Mouse (Mus musculus) myocyte (in vitro differentiated cells): ENCODE measurements around the gene Ces1a. TPM values are rescaled to one million over a fixed set of nuclear protein-coding genes. Genes with fewer than 3 reads are reported as not detected.

Experiments
- H3K27me3 ChIP-seq: one replicate; pipeline ENCODE4 v1.6.1; 2011; ENCODE audit not compliant: control insufficient read depth, insufficient read depth, insufficient read length
- H3K36me3 ChIP-seq: one replicate; pipeline ENCODE4 v1.6.1; 2011; ENCODE audit not compliant: control insufficient read depth, insufficient read depth
- H3K4me2 ChIP-seq: one replicate; pipeline ENCODE4 v1.6.1; 2011; ENCODE audit warnings: low read depth, control low read depth
- H3K4me3 ChIP-seq: one replicate; pipeline ENCODE4 v1.5.1; 2011; ENCODE audit warnings: mild to moderate bottlenecking, control low read depth, moderate library complexity
- H3K79me2 ChIP-seq: one replicate; pipeline ENCODE4 v1.6.1; 2011; ENCODE audit not compliant: control insufficient read depth, insufficient read depth
- H3ac ChIP-seq: one replicate; pipeline ENCODE4 v1.6.1; 2011; ENCODE audit not compliant: control insufficient read depth, insufficient read length
- CEBPB ChIP-seq: IDR thresholded peaks from 2 replicates; pipeline ENCODE4 v1.6.1; 2011; ENCODE audit warnings: mild to moderate bottlenecking, moderate library complexity; ENCODE audit not compliant: poor library complexity, insufficient read depth, severe bottlenecking
- E2F4 ChIP-seq: IDR thresholded peaks from one replicate; pipeline ENCODE4 v1.6.1; 2011; ENCODE audit warnings: mild to moderate bottlenecking, control low read depth, moderate library complexity; ENCODE audit not compliant: insufficient read depth
- MAX ChIP-seq: IDR thresholded peaks from one replicate; pipeline ENCODE4 v1.6.1; 2011; ENCODE audit warnings: low read depth, mild to moderate bottlenecking, control low read depth
- MYOD1 ChIP-seq, 3 experiments: IDR thresholded peaks; one replicate each; pipeline ENCODE4 v1.6.1; 2011; ENCODE audit warnings: control low read depth in 2 of 3, low read depth in 2 of 3, mild to moderate bottlenecking in 2 of 3, moderate library complexity in 1 of 3; ENCODE audit not compliant: insufficient read length in 2 of 3, control insufficient read depth in 1 of 3
- MYOG ChIP-seq, 3 experiments: IDR thresholded peaks; one replicate each; pipeline ENCODE4 v1.6.1; 2011; ENCODE audit warnings: control low read depth in 2 of 3, low read depth in 2 of 3, mild to moderate bottlenecking in 2 of 3; ENCODE audit not compliant: insufficient read length in 2 of 3, control insufficient read depth in 1 of 3, insufficient read depth in 1 of 3
- POLR2A ChIP-seq: IDR thresholded peaks from one replicate; pipeline ENCODE4 v1.6.1; 2011; ENCODE audit warnings: low read depth, mild to moderate bottlenecking, control low read depth, moderate library complexity; ENCODE audit not compliant: insufficient read length
- POLR2AphosphoS2 ChIP-seq: IDR thresholded peaks from one replicate; pipeline ENCODE4 v1.6.1; 2011; ENCODE audit warnings: low read depth, control low read depth; ENCODE audit not compliant: insufficient read length
- REST ChIP-seq: IDR thresholded peaks from one replicate; pipeline ENCODE4 v1.6.1; 2011; ENCODE audit warnings: mild to moderate bottlenecking, control low read depth, moderate library complexity; ENCODE audit not compliant: insufficient read depth, insufficient read length
- SRF ChIP-seq: IDR thresholded peaks from one replicate; pipeline ENCODE4 v1.6.1; 2011; ENCODE audit warnings: low read depth; ENCODE audit not compliant: control insufficient read depth, insufficient read length
- TCF12 ChIP-seq: IDR thresholded peaks from one replicate; pipeline ENCODE4 v1.6.1; 2011; ENCODE audit warnings: mild to moderate bottlenecking, control low read depth; ENCODE audit not compliant: poor library complexity, insufficient read depth, severe bottlenecking
- TCF3 ChIP-seq: IDR thresholded peaks from one replicate; pipeline ENCODE4 v1.6.1; 2011; ENCODE audit warnings: low read depth, control low read depth; ENCODE audit not compliant: insufficient read length
- USF1 ChIP-seq: IDR thresholded peaks from one replicate; pipeline ENCODE4 v1.6.1; 2011; ENCODE audit warnings: low read depth, mild to moderate bottlenecking, control low read depth, moderate library complexity
- polyA plus RNA-seq: library from polyadenylated mRNA; unstranded; fragments of >200 nt; fragmentation: generic; extraction: Trizol; gene quantifications from one replicate; pipeline ENCODE4 v1.2.1, GENCODE M21; 2012; ENCODE audit warnings: missing spikeins

Gene Ces1a
- polyA plus RNA-seq, 1 experiment: 0.16 TPM

- TF ChIP-seq POLR2A (no peak), E2F4 (no peak), SRF (no peak), MAX (no peak), MYOD1 (IDR thresholded peaks at IDR 0.05; ENCODE audit: control insufficient read depth in 1 of 3, insufficient read length in 2 of 3, low read depth in 2 of 3) (no peak), USF1 (no peak), REST (no peak), POLR2AphosphoS2 (no peak), MYOG (IDR thresholded peaks at IDR 0.05; ENCODE audit: control insufficient read depth in 1 of 3, insufficient read depth in 1 of 3, insufficient read length in 2 of 3, low read depth in 2 of 3) (no peak), CEBPB (no peak), TCF3 (no peak), TCF12 (no peak)
- no peaks in the 10 kb centered on the region for H3K36me3 ChIP-seq
- no peaks in the 10 kb centered on the region for H3K27me3 ChIP-seq
- H3K4me3 ChIP-seq: no peak overlapping the region
- H3ac ChIP-seq: no peak overlapping the region
- H3K4me2 ChIP-seq: no peak overlapping the region
- no peaks in the 10 kb centered on the region for H3K79me2 ChIP-seq
Observed at GRCm38 (mm10) chr8:92976656-92977055, 71.3 kb downstream of the Ces1a start.

GRCm38 (mm10) chr8:92972949-92973348, 75.0 kb downstream of the Ces1a start:
- H3K4me2 ChIP-seq: no peak overlapping the region
- H3ac ChIP-seq: no peak overlapping the region
- no peak overlapping the region for H3K4me3 ChIP-seq
- TF ChIP-seq TCF12 (no peak), POLR2AphosphoS2 (no peak), REST (no peak), CEBPB (no peak), POLR2A (no peak), E2F4 (no peak), TCF3 (no peak), MAX (no peak), MYOD1 (IDR thresholded peaks at IDR 0.05; ENCODE audit: control insufficient read depth in 1 of 3, insufficient read length in 2 of 3, low read depth in 2 of 3) (no peak)
- H3K27me3 ChIP-seq: no peaks in the 10 kb centered on the region
- H3K79me2 ChIP-seq: no peaks in the 10 kb centered on the region
- H3K36me3 ChIP-seq: no peaks in the 10 kb centered on the region

Other genes starting within 250 kb of the Ces1a start
- gene Mmp2, start 220.9 kb downstream of the Ces1a start, polyA plus RNA-seq: 78.8 TPM
- 0.08 TPM for gene Lpcat2, start 192.9 kb downstream of the Ces1a start, polyA plus RNA-seq
- 0.04 TPM for gene Capns2, start 146.8 kb downstream of the Ces1a start, polyA plus RNA-seq
- gene Slc6a2, start 88.1 kb downstream of the Ces1a start, polyA plus RNA-seq: 0.01 TPM
- gene Ces1b, start 31.8 kb upstream of the Ces1a start, polyA plus RNA-seq: not detected
- not detected for gene Ces1c, start 83.1 kb upstream of the Ces1a start, polyA plus RNA-seq
- gene Ces1d, start 149.6 kb upstream of the Ces1a start, polyA plus RNA-seq: not detected
- not detected for gene Ces1e, start 181.4 kb upstream of the Ces1a start, polyA plus RNA-seq
- gene Ces1f, start 231.6 kb upstream of the Ces1a start, polyA plus RNA-seq: not detected